8 mouse cellular contexts compared by ENCODE assay signal in the genomic region with DNA sequence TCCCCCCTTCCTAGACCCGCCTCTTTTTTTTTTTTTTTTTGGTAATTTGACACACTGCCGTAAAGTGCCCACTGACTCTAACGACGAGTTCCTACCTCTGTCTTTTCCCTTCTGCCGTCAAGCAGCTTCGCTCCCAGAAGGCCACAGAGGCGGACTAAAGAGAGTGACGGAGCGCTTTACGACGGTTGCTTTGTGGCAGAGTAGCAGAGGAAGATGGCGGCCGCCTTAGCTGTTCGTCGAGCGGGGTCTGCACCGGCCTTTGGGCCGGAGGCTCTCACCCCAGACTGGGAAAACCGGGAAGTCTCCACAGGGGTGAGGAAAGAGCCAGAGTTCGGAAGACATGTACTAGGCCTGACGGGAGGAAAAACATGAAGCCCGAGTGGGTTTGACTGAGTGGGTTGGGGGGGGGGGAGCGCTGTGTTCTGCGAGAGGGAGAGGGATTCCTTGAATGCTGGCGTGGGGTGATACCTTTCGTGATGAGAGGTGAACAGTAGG. TPM values are rescaled to one million over a fixed set of nuclear protein-coding genes. Genes with fewer than 3 reads are reported as not detected.
DNase-seq lines count a peak whose midpoint lies in the region; ATAC-seq lines count a peak whose summit lies in the region.

A gene (plus strand): TSS at position 184 of the 495 bp plus-strand sequence.

- peak within 1 kb of the TSS; percentile 65 for H3K9ac ChIP-seq in kidney, embryonic 15.5 days

- H3K4me3 ChIP-seq in heart, embryonic 10.5 days = peak within 1 kb of the TSS; percentile 89
- peak within 1 kb of the TSS; percentile 73 for H3K4me3 ChIP-seq in kidney, embryonic 15.5 days (replicated peaks)

- peak; percentile 99 for ATAC-seq in erythroblast, adult 5-6 weeks (replicated peaks; ENCODE audit: low FRiP score, poor library complexity, severe bottlenecking)
- ATAC-seq in kidney, embryonic 15.5 days (replicated peaks; ENCODE audit: low FRiP score) = peak; percentile 92
- ATAC-seq in monocyte, adult 5-6 weeks (replicated peaks; ENCODE audit: insufficient number of reproducible peaks, low FRiP score, low TSS enrichment, poor library complexity, severe bottlenecking) = peak; percentile 99

- peaks cover 15% of the 10 kb centered on the region for H3K4me1 ChIP-seq in heart, embryonic 10.5 days
- H3K4me1 ChIP-seq in kidney, embryonic 15.5 days = peaks cover 15% of the 10 kb centered on the region

- WGBS in heart, embryonic 10.5 days = 0% methylated on average over 25 of the region's 26 CpGs
- under 1% methylated on average over 25 of the region's 26 CpGs for WGBS in kidney, embryonic 15.5 days

- no peaks in the 10 kb centered on the region for H3K9me3 ChIP-seq in heart, embryonic 10.5 days
- no peaks in the 10 kb centered on the region for H3K9me3 ChIP-seq in kidney, embryonic 15.5 days (replicated peaks)

- H3K27me3 ChIP-seq in heart, embryonic 10.5 days (ENCODE audit: insufficient read depth, poor library complexity, severe bottlenecking) = no peaks in the 10 kb centered on the region
- no peaks in the 10 kb centered on the region for H3K27me3 ChIP-seq in kidney, embryonic 15.5 days

- peak within 1 kb of the TSS; percentile 78 for H3K4me2 ChIP-seq in kidney, embryonic 15.5 days

- peaks cover 27% of the 10 kb centered on the region for H3K36me3 ChIP-seq in heart, embryonic 10.5 days
- H3K36me3 ChIP-seq in kidney, embryonic 15.5 days = peaks cover 37% of the 10 kb centered on the region

- peak within 1 kb of the TSS; percentile 90 for H3K27ac ChIP-seq in heart, embryonic 10.5 days
- H3K27ac ChIP-seq in kidney, embryonic 15.5 days = 0 out of 2 replicates have a peak within 1 kb of the TSS, but pooled peaks have one; percentile 49

- DNase-seq in B cell, adult 2 months = peak; percentile 84 to 85
- DNase-seq in brain, adult 2 months (ENCODE audit: low read depth, low spot score) = peak; percentile 100
- peak; percentile 99 for DNase-seq in heart, embryonic 10.5 days (ENCODE audit: low spot score)
- DNase-seq in liver = peak; percentile 91
- peak; percentile 88 to 92 for DNase-seq in spleen, postnatal 4 days (ENCODE audit: low spot score in 2 of 2)

RNA-seq across cellular contexts. Expression of the gene that starts here (rescaled TPM):
- total RNA-seq in erythroblast, adult 5-6 weeks (2015; ENCODE audit: low replicate concordance) = 33.4 and 43.5 TPM in 2 replicates
- total RNA-seq in erythroblast, adult 5-6 weeks (2017; ENCODE audit: low replicate concordance) = 55.5 and 62.5 TPM in 2 replicates
- polyA plus RNA-seq in heart, embryonic 10.5 days (2016; fragmentation: Nextera tagmentation; extraction: Ambion mirVana) = 825 and 969 TPM in 2 replicates
- polyA plus RNA-seq in kidney, embryonic 15.5 days (2015; fragmentation: Nextera tagmentation; extraction: Ambion mirVana) = 755 and 782 TPM in 2 replicates
- total RNA-seq in monocyte, adult 5-6 weeks (2017) = 181 to 224 TPM (median 209 TPM) in 3 replicates

Comparison
In these comparisons a context has a peak if more than half of its experiments do, and no peak if none do; other contexts are left out.
1. Peak in every context shown above with its lines: DNase-seq, ATAC-seq, H3K4me3 ChIP-seq and H3K27ac ChIP-seq.